Mouse (Mus musculus) limb, embryonic 15.5 days (tissue): Measurements from ENCODE around the gene Banf2. TPM values are rescaled to one million over a fixed set of nuclear protein-coding genes. Genes with fewer than 3 reads are reported as not detected.

ENCODE experiments used
- ATAC-seq: fragments of 200-750 bp; cut with Nextera tagmentation; 2 replicates; pipeline ENCODE4 v1.8.0; 2017; ENCODE audit warnings: low read depth, moderate TSS enrichment; ENCODE audit not compliant: insufficient number of reproducible peaks, low FRiP score, low TSS enrichment
- H3K27ac ChIP-seq: fragments of 300-500 bp; sonication (generic); 2 replicates; pipeline ENCODE4 v1.5.1; 2015; ENCODE audit warnings: moderate library complexity, mild to moderate bottlenecking, inconsistent platforms
- H3K27me3 ChIP-seq: fragments of 300-500 bp; sonication (generic); 2 replicates; pipeline ENCODE4 v1.6.1; 2015; ENCODE audit warnings: inconsistent platforms
- H3K36me3 ChIP-seq: fragments of 300-500 bp; sonication (generic); 2 replicates; pipeline ENCODE4 v1.6.1; 2015; ENCODE audit warnings: inconsistent platforms
- H3K4me1 ChIP-seq: fragments of 300-500 bp; sonication (generic); 2 replicates; pipeline ENCODE4 v1.6.1; 2015; ENCODE audit warnings: inconsistent platforms
- H3K4me2 ChIP-seq: fragments of 300-500 bp; sonication (generic); 2 replicates; pipeline ENCODE4 v1.6.1; 2015; ENCODE audit warnings: mild to moderate bottlenecking, inconsistent platforms
- H3K4me3 ChIP-seq: fragments of 300-500 bp; sonication (generic); 2 replicates; pipeline ENCODE4 v1.5.1; 2015; ENCODE audit warnings: mild to moderate bottlenecking, inconsistent platforms
- H3K9ac ChIP-seq: fragments of 300-500 bp; sonication (generic); 2 replicates; pipeline ENCODE4 v1.6.1; 2015; ENCODE audit warnings: inconsistent platforms
- H3K9me3 ChIP-seq: fragments of 300-500 bp; sonication (generic); 2 replicates; pipeline ENCODE4 v1.6.1; 2016; ENCODE audit warnings: inconsistent platforms
- WGBS: fragments of 180-500 bp; shearing (Covaris S2); methylation state at CpG from one replicate; pipeline ENCODE4 v1.1.7; 2015; 5-methylcytosine and 5-hydroxymethylcytosine counted together
- polyA plus RNA-seq: library from polyadenylated mRNA; unstranded; fragments of >200 nt; fragmentation: Nextera tagmentation; extraction: Ambion mirVana; gene quantifications from 2 replicates; pipeline ENCODE4 v1.2.1, GENCODE M21; 2015

Banf2 gene
- polyA plus RNA-seq, 1 experiment from 2014 or later, result not detected

GRCm38 (mm10) chr2:144007211-144007610 is 25.6 kb upstream of the Banf2 start:
- no peak overlapping the region for H3K9ac ChIP-seq
- no peak for ATAC-seq
- H3K27me3 ChIP-seq, result no peaks in the 10 kb centered on the region
- H3K36me3 ChIP-seq, result peaks cover 7% of the 10 kb centered on the region
- H3K4me1 ChIP-seq, result peaks cover 49% of the 10 kb centered on the region
- H3K9me3 ChIP-seq, result no peaks in the 10 kb centered on the region
- H3K4me2 ChIP-seq, result no peak overlapping the region
- no peak overlapping the region for H3K27ac ChIP-seq
- 82% methylated on average over 4 of the region's 4 CpGs for WGBS
- no peak overlapping the region for H3K4me3 ChIP-seq

- H3K4me1 ChIP-seq, result peaks cover 47% of the 10 kb centered on the region
- 0 out of 2 replicates have a peak overlapping the region, but pooled peaks have one; percentile 98 for H3K27ac ChIP-seq
- peaks cover 7% of the 10 kb centered on the region for H3K36me3 ChIP-seq
- no peaks in the 10 kb centered on the region for H3K27me3 ChIP-seq
- no peaks in the 10 kb centered on the region for H3K9me3 ChIP-seq
- peak overlapping the region; percentile 98 for H3K4me3 ChIP-seq
- WGBS, result 65% methylated on average over 1 of the region's 1 CpGs
- H3K9ac ChIP-seq, result no peak overlapping the region
- peak overlapping the region; percentile 69 for H3K4me2 ChIP-seq
- ATAC-seq, result no peak
Measured at GRCm38 (mm10) chr2:144009081-144009480, 23.8 kb upstream of the Banf2 start.

- no peak for ATAC-seq
- Histone ChIP-seq H3K36me3 (peaks cover 7% of the 10 kb centered on the region), H3K9ac (peak overlapping the region; percentile 99), H3K4me3 (peak overlapping the region; percentile 98), H3K4me2 (peak overlapping the region; percentile 69), H3K9me3 (no peaks in the 10 kb centered on the region), H3K4me1 (peaks cover 46% of the 10 kb centered on the region), H3K27ac (peak overlapping the region; percentile 98), H3K27me3 (no peaks in the 10 kb centered on the region)
- 2% methylated on average over 30 of the region's 30 CpGs for WGBS
Measured at GRCm38 (mm10) chr2:144009551-144010281, 23.1 kb upstream of the Banf2 start.

GRCm38 (mm10) chr2:144010282-144011044 is 22.4 kb upstream of the Banf2 start:
- Histone ChIP-seq H3K4me3 (peak overlapping the region; percentile 98), H3K36me3 (peaks cover 7% of the 10 kb centered on the region), H3K4me1 (peaks cover 39% of the 10 kb centered on the region), H3K9ac (peak overlapping the region; percentile 99), H3K4me2 (peak overlapping the region; percentile 69), H3K27me3 (no peaks in the 10 kb centered on the region), H3K27ac (peak overlapping the region; percentile 98), H3K9me3 (no peaks in the 10 kb centered on the region)
- under 1% methylated on average over 79 of the region's 107 CpGs for WGBS
- ATAC-seq, result 0 out of 2 replicates have a peak, but pooled peaks have one; percentile 10

- H3K4me3 ChIP-seq, result peak within 1 kb of the TSS; percentile 98
- H3K27me3 ChIP-seq, result no peaks in the 10 kb centered on the region
- peak; percentile 99 for ATAC-seq
- peak within 1 kb of the TSS; percentile 98 for H3K27ac ChIP-seq
- no peaks in the 10 kb centered on the region for H3K9me3 ChIP-seq
- peaks cover 7% of the 10 kb centered on the region for H3K36me3 ChIP-seq
- H3K4me2 ChIP-seq, result peak within 1 kb of the TSS; percentile 69
- WGBS, result under 1% methylated on average over 50 of the region's 53 CpGs
- H3K9ac ChIP-seq, result peak within 1 kb of the TSS; percentile 99
- peaks cover 32% of the 10 kb centered on the region for H3K4me1 ChIP-seq
Measured at GRCm38 (mm10) chr2:144011080-144011551, 21.7 kb upstream of the Banf2 start, which contains the start of gene Rrbp1. Gene Rrbp1, minus strand, starts transcription at chr2:144011263.

- WGBS, result 88% methylated on average over 11 of the region's 11 CpGs
- Histone ChIP-seq H3K4me2 (no peak overlapping the region), H3K4me1 (peaks cover 10% of the 10 kb centered on the region)
Measured at GRCm38 (mm10) chr2:144014051-144014450, 18.8 kb upstream of the Banf2 start.

GRCm38 (mm10) chr2:144014481-144014880 is 18.4 kb upstream of the Banf2 start:
- no peaks in the 10 kb centered on the region for H3K27me3 ChIP-seq
- H3K36me3 ChIP-seq, result no peaks in the 10 kb centered on the region
- H3K4me3 ChIP-seq, result no peak overlapping the region
- H3K27ac ChIP-seq, result no peak overlapping the region
- H3K4me1 ChIP-seq, result peaks cover 6% of the 10 kb centered on the region
- no peak for ATAC-seq
- no peak overlapping the region for H3K4me2 ChIP-seq
- WGBS, result 49% methylated on average over 5 of the region's 5 CpGs
- no peak overlapping the region for H3K9ac ChIP-seq
- H3K9me3 ChIP-seq, result no peaks in the 10 kb centered on the region

More at GRCm38 (mm10) chr2:144014051-144014450, 18.8 kb upstream of the Banf2 start:
- Histone ChIP-seq H3K4me3 (no peak overlapping the region), H3K36me3 (peaks cover under 1% of the 10 kb centered on the region; the same call in 1 of the 2 replicates), H3K27me3 (no peaks in the 10 kb centered on the region), H3K27ac (no peak overlapping the region), H3K9me3 (no peaks in the 10 kb centered on the region), H3K9ac (no peak overlapping the region)
- ATAC-seq, result no peak

- H3K9ac ChIP-seq, result no peak overlapping the region
- H3K27me3 ChIP-seq, result no peaks in the 10 kb centered on the region
- no peak for ATAC-seq
- no peak overlapping the region for H3K4me2 ChIP-seq
- WGBS, result 81% methylated on average over 9 of the region's 9 CpGs
- no peak overlapping the region for H3K4me3 ChIP-seq
- H3K36me3 ChIP-seq, result no peaks in the 10 kb centered on the region
- H3K27ac ChIP-seq, result no peak overlapping the region
- H3K9me3 ChIP-seq, result no peaks in the 10 kb centered on the region
- H3K4me1 ChIP-seq, result 0 out of 2 replicates have a peak, but pooled peaks cover 3% of the 10 kb centered on the region
Measured at GRCm38 (mm10) chr2:144015861-144016260, 17.0 kb upstream of the Banf2 start.

- WGBS, result 47% methylated on average over 2 of the region's 2 CpGs
- Histone ChIP-seq H3K9me3 (no peaks in the 10 kb centered on the region), H3K36me3 (no peaks in the 10 kb centered on the region), H3K9ac (no peak overlapping the region), H3K4me2 (no peak overlapping the region), H3K27ac (no peak overlapping the region), H3K4me3 (no peak overlapping the region), H3K27me3 (no peaks in the 10 kb centered on the region), H3K4me1 (no peaks in the 10 kb centered on the region)
- no peak for ATAC-seq
Measured at GRCm38 (mm10) chr2:144019971-144020370, 12.9 kb upstream of the Banf2 start.

GRCm38 (mm10) chr2:144022441-144022840 is 10.4 kb upstream of the Banf2 start:
- no peaks in the 10 kb centered on the region for H3K4me1 ChIP-seq
- no peak overlapping the region for H3K9ac ChIP-seq
- 51% methylated on average over 3 of the region's 3 CpGs for WGBS
- H3K36me3 ChIP-seq, result no peaks in the 10 kb centered on the region
- H3K27me3 ChIP-seq, result no peaks in the 10 kb centered on the region
- H3K4me3 ChIP-seq, result no peak overlapping the region
- no peak overlapping the region for H3K27ac ChIP-seq
- no peaks in the 10 kb centered on the region for H3K9me3 ChIP-seq
- H3K4me2 ChIP-seq, result no peak overlapping the region
- ATAC-seq, result no peak

GRCm38 (mm10) chr2:144025361-144025760 is 7.5 kb upstream of the Banf2 start:
- WGBS, result 82% methylated on average over 9 of the region's 9 CpGs
- H3K36me3 ChIP-seq, result no peaks in the 10 kb centered on the region
- H3K9ac ChIP-seq, result no peak overlapping the region
- H3K9me3 ChIP-seq, result no peaks in the 10 kb centered on the region
- H3K4me2 ChIP-seq, result no peak overlapping the region
- H3K4me1 ChIP-seq, result no peaks in the 10 kb centered on the region
- H3K27me3 ChIP-seq, result no peaks in the 10 kb centered on the region
- H3K27ac ChIP-seq, result peak overlapping the region; percentile 59
- H3K4me3 ChIP-seq, result no peak overlapping the region
- no peak for ATAC-seq

- no peak overlapping the region for H3K27ac ChIP-seq
- no peak overlapping the region for H3K9ac ChIP-seq
- H3K4me2 ChIP-seq, result no peak overlapping the region
- H3K36me3 ChIP-seq, result no peaks in the 10 kb centered on the region
- ATAC-seq, result no peak
- no peak overlapping the region for H3K4me3 ChIP-seq
- WGBS, result 74% methylated on average over 4 of the region's 4 CpGs
- H3K27me3 ChIP-seq, result no peaks in the 10 kb centered on the region
- H3K9me3 ChIP-seq, result no peaks in the 10 kb centered on the region
- no peaks in the 10 kb centered on the region for H3K4me1 ChIP-seq
Measured at GRCm38 (mm10) chr2:144026456-144026855, 6.4 kb upstream of the Banf2 start.
